Mouse (Mus musculus): ENCODE data around the gene Cmtm4. TPM values are rescaled to one million over a fixed set of nuclear protein-coding genes. Genes with fewer than 3 reads are reported as not detected.
"Not testable (repeated sequence)": the region's sequence is repeated elsewhere in the genome, so short reads cannot be mapped to it uniquely, and the experiment has no call there.

The Cmtm4 gene
- total and polyA plus RNA-seq, 2 experiments from 2014 or later, result 2.7 to 39.8 TPM

DNA sequence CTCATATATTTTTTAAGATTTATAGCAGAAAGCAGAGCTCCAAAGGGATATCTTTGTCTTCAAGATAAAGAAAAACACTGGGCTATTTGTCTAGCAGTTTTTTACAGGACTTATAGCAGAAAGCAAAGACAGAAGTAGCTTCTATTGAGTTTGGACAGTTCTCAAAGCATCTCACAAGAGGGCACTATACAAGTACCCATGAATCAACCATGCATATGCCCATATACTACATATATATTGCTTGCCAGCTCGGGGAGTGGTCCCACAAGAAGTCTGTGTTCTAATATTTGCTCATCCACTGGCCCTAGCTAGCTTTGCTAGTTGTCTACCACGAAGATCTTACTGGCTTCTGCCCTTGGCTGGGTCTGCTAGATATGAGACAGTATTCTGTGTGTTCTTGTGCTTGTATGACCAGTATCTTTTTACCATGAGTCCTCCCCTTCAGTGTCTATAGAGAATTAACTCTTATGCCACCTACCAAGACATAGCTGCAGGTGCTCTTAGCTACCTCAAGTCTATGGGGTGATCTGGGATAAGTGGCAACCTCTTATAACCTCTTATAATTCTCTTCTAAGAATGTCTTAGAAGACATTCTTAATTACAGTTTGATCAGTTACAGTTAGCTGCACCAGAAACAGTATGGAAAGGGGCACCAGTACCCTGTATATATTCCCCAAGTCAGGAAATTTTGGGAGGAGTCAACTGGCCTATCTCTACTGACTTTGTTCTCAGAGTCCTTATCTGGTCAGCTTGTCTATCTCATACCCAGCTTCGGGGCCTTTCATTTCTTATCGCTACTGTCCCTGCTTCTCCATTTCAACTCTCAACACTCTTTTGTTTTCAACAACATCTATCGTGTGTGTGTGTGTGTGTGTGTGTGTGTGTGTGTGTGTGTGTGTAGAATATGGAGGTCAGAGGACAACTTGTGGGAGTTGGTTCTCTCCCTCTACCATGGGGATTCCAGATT, 62.7 kb downstream of the Cmtm4 start:
- Histone ChIP-seq H3K4me1 (ENCODE audit: insufficient read depth, low read length) (no peaks in the 10 kb centered on the region), H3K4me3 (ENCODE audit: low read depth, low read length) (no peak overlapping the region), H3K9ac (replicated peaks; ENCODE audit: low read length, poor library complexity, severe bottlenecking) (no peak overlapping the region), H3K36me3 (ENCODE audit: insufficient read depth, low read length) (no peaks in the 10 kb centered on the region), H3K27me3 (ENCODE audit: insufficient read depth, low read length) (no peaks in the 10 kb centered on the region), H3K9me3 (ENCODE audit: low read length) (no peaks in the 10 kb centered on the region), H3K27ac (ENCODE audit: low read depth, low read length) (no peak overlapping the region), H3K4me2 (ENCODE audit: low read depth, low read length, poor library complexity, severe bottlenecking) (no peak overlapping the region)
- 80% methylated on average over 5 of the region's 5 CpGs for WGBS
- no peak for ATAC-seq (ENCODE audit: low FRiP score)
- TF ChIP-seq CTCF (IDR thresholded peaks at IDR 0.05), result no peak
- DNase-seq (ENCODE audit: low spot score), result no peak

DNA sequence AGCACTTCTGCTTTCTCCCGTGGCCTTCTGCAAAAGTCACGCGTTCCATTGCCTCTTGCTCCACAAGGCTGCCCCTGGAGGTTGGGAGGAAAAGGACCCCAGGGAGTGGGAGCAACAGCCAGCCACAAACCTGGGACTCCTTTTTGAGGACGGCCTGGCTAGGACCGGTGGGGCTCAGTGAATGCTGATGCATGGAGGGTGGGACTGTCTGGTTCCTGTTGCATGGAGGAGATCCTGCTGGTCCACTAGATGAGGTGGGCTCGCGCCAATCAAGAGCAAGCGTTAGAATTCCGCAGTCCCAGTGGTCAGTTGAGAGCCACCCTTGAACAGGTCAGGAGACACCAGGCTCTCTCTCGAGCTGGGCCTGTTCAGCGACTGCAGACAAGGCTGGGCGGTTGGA, 73.7 kb downstream of the Cmtm4 start, which contains the start of gene Cmtm2b:
Gene Cmtm2b (plus strand): TSS at position 301 of the 400 bp plus-strand sequence.
- not testable (repeated sequence) for H3K9ac ChIP-seq (replicated peaks; ENCODE audit: low read length, poor library complexity, severe bottlenecking); H3K27ac ChIP-seq (ENCODE audit: low read depth, low read length); H3K27me3 ChIP-seq (ENCODE audit: insufficient read depth, low read length); H3K4me2 ChIP-seq (ENCODE audit: low read depth, low read length, poor library complexity, severe bottlenecking); H3K4me3 ChIP-seq (ENCODE audit: low read depth, low read length); H3K9me3 ChIP-seq (ENCODE audit: low read length); H3K4me1 ChIP-seq (ENCODE audit: insufficient read depth, low read length); ATAC-seq (ENCODE audit: low FRiP score); DNase-seq (ENCODE audit: low spot score); H3K36me3 ChIP-seq (ENCODE audit: insufficient read depth, low read length)
- 92% methylated on average over 12 of the region's 12 CpGs for WGBS

- not testable (repeated sequence) for H3K9ac ChIP-seq (replicated peaks; ENCODE audit: low read length, poor library complexity, severe bottlenecking); ATAC-seq (ENCODE audit: low FRiP score); H3K9me3 ChIP-seq (ENCODE audit: low read length); H3K4me1 ChIP-seq (ENCODE audit: insufficient read depth, low read length); H3K4me2 ChIP-seq (ENCODE audit: low read depth, low read length, poor library complexity, severe bottlenecking); H3K27ac ChIP-seq (ENCODE audit: low read depth, low read length); H3K27me3 ChIP-seq (ENCODE audit: insufficient read depth, low read length); DNase-seq (ENCODE audit: low spot score); H3K4me3 ChIP-seq (ENCODE audit: low read depth, low read length); H3K36me3 ChIP-seq (ENCODE audit: insufficient read depth, low read length)
- 85% methylated on average over 8 of the region's 11 CpGs for WGBS
Observed at GRCm38 (mm10) chr8:104321267-104321666, 74.3 kb downstream of the Cmtm4 start, which contains the start of gene Gm11020. TSS of gene Gm11020 (plus strand) at chr8:104321567.

DNA sequence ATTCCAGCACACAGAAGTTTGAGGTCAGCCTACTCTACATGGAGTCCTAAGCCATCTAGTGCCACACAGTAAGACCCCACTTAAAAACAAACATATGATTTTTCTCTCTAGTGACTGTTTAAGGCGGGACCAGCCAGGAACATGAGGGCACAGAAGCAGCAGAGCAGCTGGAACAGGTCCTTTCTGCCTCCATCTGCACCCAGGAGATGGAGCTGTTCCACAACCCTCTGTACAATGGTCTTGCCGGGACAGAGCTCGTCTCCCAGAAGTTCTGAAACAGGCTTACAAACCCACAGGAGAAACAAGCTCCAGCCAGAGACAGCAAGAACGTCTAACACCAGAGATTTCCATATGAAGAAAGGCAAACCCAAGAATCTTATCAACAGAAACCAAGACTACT, 82.3 kb downstream of the Cmtm4 start:
- TF ChIP-seq CTCF (IDR thresholded peaks at IDR 0.05), result peak; percentile 38
- Histone ChIP-seq H3K4me1 (ENCODE audit: insufficient read depth, low read length) (no peaks in the 10 kb centered on the region), H3K27me3 (ENCODE audit: insufficient read depth, low read length) (no peaks in the 10 kb centered on the region), H3K27ac (ENCODE audit: low read depth, low read length) (no peak overlapping the region), H3K4me2 (ENCODE audit: low read depth, low read length, poor library complexity, severe bottlenecking) (no peak overlapping the region), H3K36me3 (ENCODE audit: insufficient read depth, low read length) (no peaks in the 10 kb centered on the region), H3K4me3 (ENCODE audit: low read depth, low read length) (no peak overlapping the region), H3K9ac (replicated peaks; ENCODE audit: low read length, poor library complexity, severe bottlenecking) (no peak overlapping the region), H3K9me3 (ENCODE audit: low read length) (no peaks in the 10 kb centered on the region)
- ATAC-seq (ENCODE audit: low FRiP score), result no peak
- DNase-seq (ENCODE audit: low spot score), result no peak
- 73% methylated on average over 4 of the region's 4 CpGs for WGBS

- not testable (repeated sequence) for ATAC-seq (ENCODE audit: low FRiP score); H3K27ac ChIP-seq (ENCODE audit: low read depth, low read length); H3K9ac ChIP-seq (replicated peaks; ENCODE audit: low read length, poor library complexity, severe bottlenecking); H3K36me3 ChIP-seq (ENCODE audit: insufficient read depth, low read length); H3K9me3 ChIP-seq (ENCODE audit: low read length); H3K4me1 ChIP-seq (ENCODE audit: insufficient read depth, low read length); H3K27me3 ChIP-seq (ENCODE audit: insufficient read depth, low read length); DNase-seq (ENCODE audit: low spot score); H3K4me3 ChIP-seq (ENCODE audit: low read depth, low read length); H3K4me2 ChIP-seq (ENCODE audit: low read depth, low read length, poor library complexity, severe bottlenecking)
- whole genome bisulfite sequencing, result 82% methylated on average over 3 of the region's 3 CpGs
Observed at GRCm38 (mm10) chr8:104312023-104312422, 83.6 kb downstream of the Cmtm4 start.

- not testable (repeated sequence) for ATAC-seq (ENCODE audit: low FRiP score); H3K9ac ChIP-seq (replicated peaks; ENCODE audit: low read length, poor library complexity, severe bottlenecking); H3K4me3 ChIP-seq (ENCODE audit: low read depth, low read length); H3K4me1 ChIP-seq (ENCODE audit: insufficient read depth, low read length); H3K36me3 ChIP-seq (ENCODE audit: insufficient read depth, low read length); H3K27me3 ChIP-seq (ENCODE audit: insufficient read depth, low read length); H3K27ac ChIP-seq (ENCODE audit: low read depth, low read length); H3K9me3 ChIP-seq (ENCODE audit: low read length); H3K4me2 ChIP-seq (ENCODE audit: low read depth, low read length, poor library complexity, severe bottlenecking)
- 92% methylated on average over 36 of the region's 36 CpGs for WGBS
- DNase-seq (ENCODE audit: low spot score), result peak; percentile 56
Observed at GRCm38 (mm10) chr8:104309441-104310155, 86.0 kb downstream of the Cmtm4 start, which contains the start of the genes Gm45711 and Cmtm1. TSS of gene Gm45711 (minus strand) at chr8:104310081. TSS of gene Cmtm1 (minus strand) at chr8:104310145.

- DNase-seq (ENCODE audit: low spot score); H3K36me3 ChIP-seq (ENCODE audit: insufficient read depth, low read length); H3K27ac ChIP-seq (ENCODE audit: low read depth, low read length); H3K4me3 ChIP-seq (ENCODE audit: low read depth, low read length); ATAC-seq (ENCODE audit: low FRiP score); H3K27me3 ChIP-seq (ENCODE audit: insufficient read depth, low read length); H3K4me2 ChIP-seq (ENCODE audit: low read depth, low read length, poor library complexity, severe bottlenecking); H3K9me3 ChIP-seq (ENCODE audit: low read length); H3K4me1 ChIP-seq (ENCODE audit: insufficient read depth, low read length); H3K9ac ChIP-seq (replicated peaks; ENCODE audit: low read length, poor library complexity, severe bottlenecking): not testable (repeated sequence)
- 75% methylated on average over 6 of the region's 6 CpGs for WGBS
Observed at GRCm38 (mm10) chr8:104308341-104308740, 87.3 kb downstream of the Cmtm4 start.
